Mouse (Mus musculus) urinary bladder, adult 18-20 months (tissue): ENCODE data around the gene Krt34.

Source experiments
- DNase-seq, 2 experiments: peaks; one replicate each; pipeline ENCODE4 v3.0.0; 2022; ENCODE audit warnings: low spot score in 2 of 2, mixed read lengths in 2 of 2

The Krt34 gene

DNA sequence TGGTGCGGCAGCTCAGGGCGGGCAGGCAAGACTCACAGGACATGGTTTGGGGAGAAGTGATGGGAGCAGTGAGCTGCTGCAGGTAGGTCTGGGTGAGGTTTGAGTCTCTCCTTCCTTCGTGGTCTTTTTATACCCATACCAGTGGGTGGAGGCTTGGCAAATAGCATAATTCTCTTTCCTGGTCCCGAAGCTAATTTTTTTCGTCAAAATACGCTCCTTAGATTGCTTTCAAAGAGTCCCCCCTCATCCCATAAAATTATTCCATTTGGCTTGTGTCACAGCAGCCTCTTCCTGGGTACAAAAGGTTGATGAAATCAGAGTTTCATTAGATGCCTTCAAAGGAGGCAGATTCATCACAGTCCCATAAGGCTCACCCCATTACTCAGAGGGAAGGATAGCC, at the start of gene Krt34:
TSS of gene Krt34 (minus strand) at position 101 of the 400 bp plus-strand sequence.
- DNase-seq: no peak

DNA sequence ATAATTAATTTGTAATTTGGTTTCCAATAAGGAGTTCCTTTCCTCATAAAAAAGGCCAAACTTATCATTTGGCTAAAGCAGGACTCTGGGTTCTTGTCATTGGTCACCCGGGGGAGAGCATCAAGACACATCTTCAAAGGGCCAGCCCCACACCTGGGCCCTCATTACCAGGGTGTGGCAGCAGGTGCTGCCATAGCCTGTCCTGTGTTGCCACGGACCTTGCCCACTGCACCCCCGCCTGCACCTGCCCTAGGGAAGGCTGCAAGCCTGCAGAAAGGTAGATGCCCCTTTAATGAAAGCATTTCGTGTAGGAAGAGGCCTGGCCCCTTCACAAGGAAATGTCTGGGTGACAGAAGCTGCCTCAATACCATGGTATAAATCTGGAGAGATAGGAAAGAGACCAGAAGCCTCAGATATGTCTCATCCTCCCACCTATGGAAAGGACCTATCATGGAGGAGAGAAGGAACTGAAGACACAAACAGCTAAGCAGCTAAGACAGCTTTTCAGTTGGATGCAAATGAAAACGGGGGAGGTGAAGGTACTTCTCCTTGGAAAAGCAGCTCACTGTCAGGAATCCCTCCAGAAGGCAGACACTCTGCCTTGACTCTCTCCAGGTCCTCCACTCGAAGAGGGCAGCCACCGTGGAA, 47.1 kb upstream of the Krt34 start:
- no peak for DNase-seq

DNA sequence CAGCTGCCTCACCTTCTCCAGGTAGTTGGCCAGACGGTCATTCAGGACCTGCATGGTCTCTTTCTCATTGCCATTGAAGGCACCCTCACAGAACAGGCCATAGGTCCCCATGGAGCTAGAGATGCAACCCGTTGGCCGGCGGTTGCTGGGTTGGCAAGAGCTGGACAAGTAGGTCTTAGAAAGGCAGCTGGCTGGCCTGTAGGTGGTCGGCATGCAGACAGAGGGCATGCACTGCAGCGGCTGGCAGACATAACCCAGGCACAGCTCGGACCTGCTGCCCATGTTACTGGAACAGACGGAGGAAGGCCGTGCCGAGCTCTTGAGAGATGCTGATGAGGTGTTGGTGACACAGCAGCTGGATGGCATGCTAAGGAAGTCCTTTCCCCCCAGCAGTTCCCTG, 46.5 kb upstream of the Krt34 start, which contains the start of gene Krt32:
TSS of gene Krt32 (minus strand) at position 366 of the 400 bp plus-strand sequence.
- no peak for DNase-seq

DNA sequence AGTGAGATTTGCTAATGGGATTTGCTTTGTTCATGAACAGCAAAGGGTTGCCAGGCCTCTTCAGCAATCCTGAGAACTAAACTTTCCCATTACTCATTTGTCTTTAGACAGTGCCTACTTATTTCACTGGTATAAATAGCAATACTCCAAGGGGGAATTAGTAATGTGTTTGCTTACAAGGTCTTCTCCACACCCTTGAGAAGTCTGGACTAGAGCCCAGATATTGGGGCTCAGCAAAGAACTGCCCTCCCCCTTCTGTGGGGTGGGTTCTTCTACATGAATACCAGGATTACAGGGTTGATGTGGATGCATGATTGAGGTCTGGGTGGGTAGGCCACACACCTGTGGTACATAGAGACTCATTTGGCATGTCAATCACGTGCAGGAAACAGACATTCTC, 32.5 kb upstream of the Krt34 start:
- DNase-seq: no peak

DNA sequence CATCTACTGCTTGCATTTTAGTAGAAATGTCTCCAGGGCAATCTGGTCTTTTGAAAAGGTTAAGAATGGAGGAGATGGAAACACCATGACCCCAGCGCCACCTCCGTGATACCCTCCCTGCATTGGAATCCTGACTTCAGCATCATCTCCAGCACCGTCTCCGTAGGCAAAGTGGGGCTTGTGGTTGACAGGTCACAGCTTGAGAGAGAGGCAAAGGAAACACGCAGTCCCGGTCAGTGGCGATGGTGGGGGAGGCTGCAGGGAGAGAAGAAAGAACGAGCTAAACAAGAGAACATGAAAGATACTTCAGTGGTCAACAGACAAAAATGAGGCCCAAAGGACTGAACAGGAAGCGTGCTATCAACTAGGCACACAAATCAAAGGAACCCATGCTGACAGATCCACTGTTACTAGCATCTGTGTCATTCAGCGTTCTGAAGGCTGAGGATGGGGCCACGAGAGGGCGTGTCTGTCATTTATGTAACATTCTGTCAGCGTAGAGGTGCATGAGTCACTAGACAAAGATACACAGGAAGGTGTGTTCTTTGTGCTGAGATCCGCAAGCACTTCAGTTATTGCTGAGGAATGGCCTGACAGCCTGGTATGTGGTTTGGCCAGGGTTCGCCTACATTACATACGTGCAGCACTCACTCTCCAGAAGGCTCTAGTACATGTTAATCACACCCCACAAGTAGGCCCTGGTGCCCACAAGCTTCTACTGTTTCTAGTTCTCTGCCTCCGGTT, 26.1 kb upstream of the Krt34 start:
- peak; percentile 38 to 66 for DNase-seq

DNA sequence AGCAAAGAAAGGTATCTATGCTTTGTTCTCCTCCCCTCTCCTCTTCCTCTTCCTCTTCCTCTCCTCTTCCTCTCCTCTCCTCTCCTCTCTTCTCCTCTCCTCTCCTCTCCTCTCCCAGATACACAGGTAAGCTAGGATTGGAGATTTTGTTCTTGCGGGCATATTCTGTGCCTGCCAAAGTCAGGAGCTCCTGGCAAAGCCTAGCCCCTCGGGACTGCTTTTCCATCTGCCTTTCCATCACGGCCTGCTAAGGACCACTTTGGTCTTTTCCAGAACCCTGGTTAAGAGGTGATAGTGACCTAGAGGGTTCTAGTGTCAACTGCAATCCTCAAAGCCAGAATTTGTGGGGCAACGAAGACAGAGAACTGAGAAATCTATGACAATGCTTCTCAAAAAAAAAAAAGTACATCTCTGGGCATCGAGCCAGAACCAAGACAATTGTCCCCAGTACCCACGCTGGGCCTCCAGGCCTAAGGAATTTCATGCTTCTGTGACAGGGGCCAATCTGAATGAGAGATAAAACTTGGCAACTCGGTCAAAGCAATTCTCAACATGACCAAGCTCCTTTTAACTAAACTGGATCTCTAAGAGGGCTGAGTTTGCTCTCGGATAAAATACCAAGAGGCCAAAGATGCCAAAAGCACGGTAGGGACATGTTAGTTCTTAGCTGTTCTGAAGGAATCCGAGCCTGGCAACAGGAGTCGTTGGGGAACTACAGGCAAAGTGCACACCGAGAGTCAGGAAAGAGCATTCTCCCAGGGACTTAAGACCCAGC, 25.1 kb upstream of the Krt34 start:
- DNase-seq: no peak

DNA sequence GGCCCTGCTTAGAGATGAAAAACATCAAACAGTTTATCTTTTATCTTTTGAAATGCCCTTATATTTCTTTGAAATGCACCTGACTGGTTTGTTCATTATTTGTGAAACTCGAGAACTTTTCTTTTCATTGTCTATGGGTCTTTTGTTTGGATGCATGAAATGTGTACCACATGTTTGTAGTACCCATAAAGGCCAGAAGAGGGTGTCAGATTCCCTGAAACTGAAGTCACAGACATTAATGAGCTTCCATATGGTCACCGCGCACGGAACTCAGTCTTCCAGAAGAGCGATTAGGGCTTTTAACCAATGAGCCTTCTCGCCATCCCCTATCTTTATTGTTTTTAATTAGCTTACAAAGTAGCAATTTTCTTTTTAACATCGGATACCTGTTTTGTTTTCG, 17.5 kb upstream of the Krt34 start:
- no peak for DNase-seq

DNA sequence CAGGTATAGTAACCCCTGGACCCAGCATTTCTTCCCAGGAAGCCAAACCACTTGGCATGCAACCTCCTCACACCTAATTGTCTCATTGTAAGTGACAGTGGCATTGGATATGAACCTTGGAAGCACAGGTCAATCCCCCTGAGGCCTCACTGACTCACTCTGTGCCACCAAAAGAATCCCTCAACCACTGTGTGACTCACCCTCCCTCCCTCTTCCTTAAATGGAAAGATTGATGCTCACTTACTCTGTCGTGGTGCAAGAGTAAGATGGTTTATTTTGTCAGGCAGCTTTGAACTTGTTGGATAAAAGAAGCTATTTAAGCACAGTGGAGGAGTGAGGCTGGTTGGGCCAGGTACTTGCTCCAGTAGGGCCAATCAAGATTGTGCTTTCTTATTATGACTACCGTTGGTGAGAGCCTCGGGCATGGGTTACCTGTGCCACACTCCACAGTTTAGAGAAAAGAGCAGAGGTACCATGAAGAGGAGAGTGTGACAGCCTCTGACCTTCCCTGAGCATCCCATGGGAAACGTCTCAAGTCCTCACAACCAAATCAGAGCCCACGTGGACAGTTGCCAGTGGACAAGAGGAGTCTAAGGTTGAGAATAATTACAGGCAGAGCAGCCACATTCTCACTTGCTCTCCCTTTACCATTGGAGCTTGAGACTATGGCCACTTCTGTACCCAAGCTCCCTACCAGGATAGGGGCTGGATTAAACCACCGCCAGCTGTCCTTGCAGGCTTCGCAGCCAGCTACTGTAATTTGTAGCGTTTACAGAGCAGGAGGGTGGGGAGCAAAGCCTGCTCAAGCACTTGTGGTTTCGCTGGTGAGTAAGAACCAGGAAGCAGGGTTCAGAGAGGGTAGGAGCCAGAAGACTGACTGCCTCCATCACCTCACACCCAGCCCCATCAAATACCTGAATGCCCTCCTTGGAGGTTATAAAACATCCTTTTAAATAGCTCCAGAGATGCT, 14.6 kb upstream of the Krt34 start:
- no peak for DNase-seq

DNA sequence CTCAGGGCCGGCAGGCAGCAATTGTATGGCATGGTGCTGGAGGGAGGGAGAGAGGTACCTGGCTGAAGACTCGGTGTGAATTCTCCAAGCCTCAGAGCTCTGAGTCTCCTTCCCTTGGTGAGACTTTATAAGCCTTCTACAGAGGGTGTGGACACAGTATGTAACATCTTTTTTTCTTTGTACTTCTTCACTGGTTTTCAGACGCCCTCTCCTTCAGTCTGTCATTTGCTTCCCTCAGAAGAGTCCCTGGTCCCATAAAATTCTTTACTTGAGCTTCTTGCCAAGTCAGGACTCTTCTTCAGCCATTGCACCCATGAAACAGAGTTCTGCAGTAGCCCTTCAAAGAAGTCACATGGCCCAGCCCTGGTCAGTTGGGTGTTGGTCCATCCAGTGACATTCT, 9.1 kb upstream of the Krt34 start, which contains the start of gene Krt31:
TSS of gene Krt31 (minus strand) at position 101 of the 400 bp plus-strand sequence.
- DNase-seq: no peak

DNA sequence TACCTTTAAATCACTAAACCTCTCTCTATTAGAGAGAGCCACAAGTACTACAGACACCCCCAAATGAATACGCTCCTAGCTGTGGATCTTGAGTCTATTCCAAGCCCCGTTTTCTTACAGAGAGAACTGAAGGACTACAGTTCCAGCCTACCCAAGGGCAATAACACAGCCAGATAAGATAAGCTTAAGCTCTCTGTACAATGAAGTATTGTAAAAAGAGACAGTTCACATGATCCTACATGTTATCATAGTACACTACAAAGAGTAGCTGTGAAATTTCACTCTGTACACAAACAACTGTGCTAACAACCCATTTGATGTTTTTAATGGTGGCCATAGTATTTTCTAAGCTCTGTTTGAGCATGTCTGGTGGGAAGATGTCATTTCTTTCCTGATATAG, 5.8 kb upstream of the Krt34 start:
- no peak for DNase-seq

DNA sequence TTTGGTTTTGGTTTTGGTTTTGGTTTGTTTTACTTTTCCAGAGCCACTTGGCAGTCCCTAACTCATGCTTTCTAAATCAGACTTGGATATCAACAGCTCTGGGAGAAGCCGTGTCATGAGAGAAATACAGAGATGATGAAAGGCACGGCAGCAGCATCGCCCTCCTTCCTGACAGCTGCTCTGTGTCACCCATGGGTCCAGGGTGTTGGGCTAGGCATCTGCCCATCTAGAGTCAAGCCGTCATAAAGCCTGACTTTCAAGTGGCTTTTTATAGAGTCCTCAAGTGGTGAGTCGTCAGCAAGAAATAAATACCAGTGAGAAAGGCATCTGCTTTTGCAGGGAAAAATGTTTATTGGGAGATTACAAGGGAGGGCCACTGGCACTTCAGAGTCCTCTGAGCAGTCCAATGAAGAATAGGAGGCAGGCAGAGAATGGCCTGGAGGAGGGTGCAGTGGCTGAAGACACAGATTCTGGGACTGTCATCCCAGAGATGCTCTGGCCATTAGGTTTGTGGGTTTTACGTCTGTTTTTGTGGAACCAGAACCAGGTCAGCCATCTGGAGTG, 5.0 kb upstream of the Krt34 start:
- DNase-seq: no peak

DNA sequence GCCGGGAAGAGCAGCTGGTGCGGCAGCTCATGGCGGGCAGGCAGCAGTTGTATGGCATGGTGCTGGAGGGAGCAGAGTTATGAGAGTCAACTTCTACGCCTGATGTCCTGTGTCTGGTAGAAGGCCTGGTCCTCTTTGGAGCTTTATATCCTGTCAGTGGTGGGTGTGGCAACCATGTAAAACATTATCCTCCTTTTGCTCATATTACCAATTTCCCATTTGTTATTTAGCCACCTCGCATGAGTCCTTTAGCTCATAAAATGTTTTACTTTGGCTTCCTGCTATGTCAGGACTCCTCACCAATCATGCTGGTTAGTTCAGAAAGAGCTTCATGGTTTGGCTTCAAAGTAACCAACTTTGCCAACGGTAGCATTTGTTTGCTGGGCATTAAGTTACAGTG, 11.6 kb downstream of the Krt34 start, which contains the start of gene Krt33b:
TSS of gene Krt33b (minus strand) at position 101 of the 400 bp plus-strand sequence.
- DNase-seq: no peak

DNA sequence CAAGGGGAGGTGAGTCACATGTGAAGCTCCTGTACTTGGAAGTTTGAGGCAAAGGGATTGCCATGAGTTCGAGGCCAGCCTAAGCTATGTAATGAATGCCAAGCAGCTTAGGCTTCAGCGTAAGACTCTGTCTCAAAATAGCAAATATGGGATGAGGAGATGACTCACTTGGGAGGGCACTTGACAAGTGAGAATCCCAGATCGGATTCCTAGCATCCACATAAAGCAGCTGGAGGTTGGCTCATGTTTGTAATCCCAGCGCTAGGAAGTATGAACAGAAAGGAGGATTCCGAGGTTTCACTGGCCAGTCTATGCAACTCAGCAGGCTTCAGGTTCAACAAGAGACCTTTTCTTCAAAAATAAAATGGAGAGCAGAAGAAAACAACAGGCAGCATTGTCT, 19.9 kb downstream of the Krt34 start:
- no peak for DNase-seq

DNA sequence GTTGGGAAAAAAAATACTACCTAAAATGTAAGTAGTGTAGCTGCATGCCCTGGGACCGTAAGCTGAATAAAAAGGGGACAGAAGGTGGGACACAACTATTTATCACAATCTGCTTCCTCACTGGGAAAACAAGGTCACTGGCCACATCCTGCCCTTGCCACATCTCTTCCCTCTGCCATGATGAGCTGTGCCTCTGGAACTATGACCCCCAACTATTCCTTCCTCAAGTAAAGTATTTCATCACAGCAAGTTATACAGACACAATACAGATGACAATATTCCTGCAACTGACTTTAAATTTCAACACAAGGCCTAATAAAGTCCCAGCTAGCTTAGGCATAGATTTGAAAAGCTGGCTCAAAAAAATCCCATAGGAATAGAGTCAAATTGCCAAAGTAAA, 21.9 kb downstream of the Krt34 start:
- no peak for DNase-seq

DNA sequence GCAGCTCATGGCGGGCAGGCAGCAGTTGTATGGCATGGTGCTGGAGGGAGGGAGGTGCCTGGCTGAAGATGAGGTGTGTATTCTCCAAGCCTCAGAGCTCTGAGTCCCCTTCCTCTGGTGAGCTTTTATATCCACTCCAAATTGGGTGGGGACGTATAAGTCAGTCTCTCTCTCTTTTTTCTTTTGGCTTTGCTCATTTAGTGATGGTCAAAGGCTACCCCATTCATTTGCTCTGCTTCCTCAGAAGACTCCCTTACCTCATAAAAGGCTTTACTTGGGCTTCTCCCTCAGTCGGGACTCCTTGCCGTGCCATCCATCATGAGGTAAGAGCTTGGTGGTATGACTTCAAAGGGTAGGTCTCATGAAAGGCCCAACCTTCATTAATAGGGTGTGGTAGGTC, 25.2 kb downstream of the Krt34 start, which contains the start of gene Krt33a:
TSS of gene Krt33a (minus strand) at position 101 of the 400 bp plus-strand sequence.
- DNase-seq: no peak

DNA sequence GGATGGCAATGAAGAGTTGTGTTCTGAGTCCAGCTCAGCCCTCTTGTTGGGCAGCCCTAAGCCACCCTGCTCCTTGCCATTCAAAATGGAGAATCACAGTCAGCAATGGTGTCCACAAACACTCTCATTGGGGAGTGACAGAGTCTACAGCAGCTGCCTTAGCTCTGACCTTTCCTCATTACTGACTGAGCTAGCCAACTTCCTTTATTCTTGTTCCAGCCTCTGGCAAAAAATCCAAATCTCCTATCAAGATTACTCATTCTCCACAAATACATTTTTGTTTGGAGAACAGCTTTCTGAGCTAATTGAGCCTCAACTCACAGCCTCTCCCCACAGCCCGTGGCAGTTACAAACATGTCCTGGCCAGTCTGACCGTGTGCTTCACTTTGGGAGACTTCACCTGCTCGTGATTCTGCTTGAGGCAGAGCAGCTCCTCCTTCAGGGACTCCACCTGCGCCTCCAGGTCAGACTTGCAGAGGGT, 27.6 kb downstream of the Krt34 start:
- peak; percentile 52 to 62 for DNase-seq

DNA sequence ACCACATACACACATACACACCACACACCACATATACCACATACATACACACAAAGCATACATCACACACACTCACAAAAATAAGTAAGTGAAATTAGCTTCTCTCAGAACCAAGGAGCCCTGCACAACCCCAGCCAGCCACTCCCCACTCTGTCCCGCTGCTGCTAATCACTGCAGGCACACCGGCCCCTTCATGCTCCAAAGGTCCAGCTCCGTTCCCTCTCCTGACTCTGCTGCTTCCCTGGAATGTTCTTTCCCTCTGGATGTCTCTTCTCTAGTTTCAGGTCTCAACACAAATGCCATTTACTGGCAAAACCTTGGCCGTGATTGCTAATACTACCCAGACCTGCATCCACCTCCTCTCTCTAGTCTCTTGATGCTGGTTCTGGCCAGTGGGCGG, 30.7 kb downstream of the Krt34 start:
- DNase-seq: no peak

DNA sequence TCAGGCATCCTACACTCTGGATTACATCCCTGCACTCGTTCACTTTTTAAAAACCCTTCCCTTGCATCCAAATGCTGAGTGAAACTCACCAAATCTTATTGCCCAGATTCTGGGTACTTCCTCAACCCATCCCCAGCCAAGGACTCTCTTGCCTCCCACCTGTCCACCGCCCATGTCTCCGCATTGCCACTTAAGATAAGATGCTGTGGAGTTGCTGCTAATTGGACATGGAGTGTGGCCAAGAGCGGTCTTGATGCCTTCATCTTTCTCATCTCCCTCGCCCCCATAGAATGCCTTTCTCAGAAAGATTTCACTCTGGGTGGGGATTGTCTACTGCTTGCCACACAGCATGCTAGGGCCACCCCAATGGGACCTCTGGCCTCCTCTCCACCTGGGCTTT, 33.0 kb downstream of the Krt34 start:
- DNase-seq: no peak

DNA sequence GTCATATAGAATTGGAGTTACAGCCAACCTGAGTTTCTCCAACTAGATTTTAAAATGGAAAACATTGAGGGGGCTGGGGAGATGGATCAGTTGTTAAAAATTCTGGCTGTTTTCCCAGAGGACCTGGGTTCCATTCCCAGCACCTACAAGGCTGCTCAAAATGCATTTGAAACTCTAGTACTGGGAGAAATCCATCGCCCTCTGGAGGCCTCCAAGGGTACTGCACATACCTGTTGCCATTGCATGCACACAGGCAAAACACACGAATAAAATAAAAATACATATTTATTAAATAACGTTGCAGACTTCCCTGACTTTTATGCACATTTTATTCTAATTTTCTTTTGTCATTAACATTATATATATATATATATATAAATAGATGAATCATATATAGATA, 34.7 kb downstream of the Krt34 start:
- DNase-seq: no peak

DNA sequence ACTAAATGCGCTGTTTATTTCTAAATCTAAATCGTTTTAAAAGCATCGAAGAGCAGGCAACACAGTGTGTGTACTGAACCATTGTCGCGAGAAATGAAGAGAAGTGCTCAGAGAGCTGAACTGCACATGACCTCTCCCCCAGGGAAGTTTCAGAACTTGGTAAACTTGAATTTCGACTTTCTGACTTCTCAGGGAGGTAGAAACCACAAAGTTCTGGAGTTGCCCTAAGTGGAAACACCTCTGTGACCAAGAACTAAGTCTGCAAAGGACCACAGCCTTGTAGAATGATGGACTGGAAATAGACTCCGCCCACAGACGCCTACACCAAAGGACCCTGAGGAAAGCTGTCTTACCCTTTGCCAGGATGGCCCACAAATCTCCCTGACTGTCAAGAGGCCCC, 35.4 kb downstream of the Krt34 start:
- DNase-seq: peak; percentile 22 to 30

DNA sequence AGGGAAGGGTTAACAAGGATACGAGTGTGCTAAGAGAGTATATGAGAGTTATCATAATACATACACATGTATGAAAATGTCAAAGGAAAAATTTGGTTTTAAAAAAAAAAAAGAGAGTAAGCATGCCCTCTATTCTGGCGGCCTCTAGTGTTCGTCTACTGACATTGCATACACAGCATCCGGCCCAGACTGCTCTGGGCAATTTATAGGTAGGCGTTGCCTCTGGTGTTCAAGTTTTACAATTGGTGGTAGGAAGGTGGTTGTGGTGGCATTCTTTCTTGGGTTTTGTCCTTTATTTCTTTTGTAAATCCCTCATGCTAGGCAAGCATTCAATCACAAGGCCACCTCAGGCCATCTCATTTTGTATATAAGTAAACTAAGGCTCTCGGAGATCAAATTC, 36.5 kb downstream of the Krt34 start:
- peak in 1 of 2 experiments; percentile 41 for DNase-seq
